15 mouse cellular contexts compared by ENCODE assay signal in the genomic region with DNA sequence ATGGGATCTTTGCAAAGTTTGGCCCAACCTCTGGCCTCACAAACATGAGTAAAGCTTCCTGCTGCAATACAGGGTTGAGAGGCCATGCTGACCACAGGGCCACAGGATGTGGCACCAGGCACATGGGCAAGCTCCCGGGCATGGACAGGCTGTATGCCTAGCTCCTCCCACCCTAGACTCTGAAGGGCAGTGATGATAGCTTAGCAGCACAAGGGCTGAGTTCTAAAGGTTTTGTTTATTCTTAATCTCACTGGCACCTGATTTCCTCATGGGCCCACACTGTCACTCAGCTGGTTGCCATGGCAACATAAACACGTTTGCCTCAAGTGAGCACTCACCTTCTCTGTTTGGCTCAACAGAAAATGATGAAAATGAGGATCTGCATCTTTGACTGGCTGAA. TPM values are rescaled to one million over a fixed set of nuclear protein-coding genes. Genes with fewer than 3 reads are reported as not detected.
DNase-seq lines count a peak whose midpoint lies in the region; ATAC-seq and TF ChIP-seq lines count a peak whose summit lies in the region.
"Had no signal": no experiment of that assay in that cellular context is flagged by ENCODE, and none has a peak within 500 bp of the region (broad histone marks: within the 10 kb centered on the region; RNA-seq: fewer than 3 reads in every experiment).

No protein-coding gene starts in this region.

- H3K9ac ChIP-seq in liver, embryonic 14.5 days (replicated peaks): no peak overlapping the region
- no peak overlapping the region for H3K9ac ChIP-seq in liver, embryonic 12.5 days
- H3K9ac ChIP-seq in lung, postnatal 0 days (replicated peaks; ENCODE audit: low read depth): no peak overlapping the region
- H3K9ac ChIP-seq in stomach, embryonic 15.5 days: no peak overlapping the region
- H3K9ac ChIP-seq: forebrain, embryonic 15.5 days; hindbrain, embryonic 13.5 days had no signal

- DNase-seq in liver, embryonic 14.5 days (ENCODE audit: low read depth in 3 of 3, low spot score in 3 of 3): no peak
- DNase-seq in R1 (ENCODE audit: low read depth, low spot score): peak; percentile 20
- DNase-seq in lung, postnatal 0 days (ENCODE audit: low spot score): peak; percentile 76
- DNase-seq in Muller cell, postnatal 12 days (ENCODE audit: inconsistent ontology term): no peak
- DNase-seq in adrenal gland, adult 18-20 months (ENCODE audit: low spot score in 2 of 2): no peak
- no peak for DNase-seq in frontal cortex, postnatal 14 days (ENCODE audit: low spot score in 2 of 2)
- DNase-seq: heart, adult 18-20 months; kidney, postnatal 14 days; thymus, postnatal 14 days had no signal

- H3K27me3 ChIP-seq in liver, embryonic 14.5 days (ENCODE audit: control insufficient read depth, insufficient read depth, low read length): no peaks in the 10 kb centered on the region
- no peaks in the 10 kb centered on the region for H3K27me3 ChIP-seq in liver, embryonic 12.5 days (replicated peaks)
- H3K27me3 ChIP-seq in lung, postnatal 0 days (replicated peaks; ENCODE audit: insufficient read depth, low read length): no peaks in the 10 kb centered on the region
- H3K27me3 ChIP-seq in stomach, embryonic 15.5 days (replicated peaks): no peaks in the 10 kb centered on the region
- H3K27me3 ChIP-seq: forebrain, embryonic 15.5 days; hindbrain, embryonic 13.5 days had no signal

- peaks cover 91% of the 10 kb centered on the region for H3K36me3 ChIP-seq in liver, embryonic 14.5 days (replicated peaks; ENCODE audit: control insufficient read depth, insufficient read depth, low read depth)
- H3K36me3 ChIP-seq in liver, embryonic 12.5 days: peaks cover 99% of the 10 kb centered on the region
- peaks cover 72% of the 10 kb centered on the region for H3K36me3 ChIP-seq in lung, postnatal 0 days (ENCODE audit: insufficient read depth, low read length)
- peaks cover 83% of the 10 kb centered on the region for H3K36me3 ChIP-seq in stomach, embryonic 15.5 days

- no peak overlapping the region for H3K4me3 ChIP-seq in liver, embryonic 14.5 days (ENCODE audit: insufficient read depth in 1 of 2, low read depth in 2 of 2, low read length in 2 of 2)
- no peak overlapping the region for H3K4me3 ChIP-seq in liver, embryonic 12.5 days
- no peak overlapping the region for H3K4me3 ChIP-seq in lung, postnatal 0 days (ENCODE audit: low read depth, low read length)
- no peak overlapping the region for H3K4me3 ChIP-seq in stomach, embryonic 15.5 days (replicated peaks)
- H3K4me3 ChIP-seq: forebrain, embryonic 15.5 days; hindbrain, embryonic 13.5 days had no signal

- 0 out of 2 replicates have a peak, but pooled peaks have one; percentile 26 for ATAC-seq in liver, embryonic 14.5 days (ENCODE audit: insufficient read depth)
- no peak for ATAC-seq in liver, embryonic 12.5 days
- peak; percentile 91 for ATAC-seq in lung, postnatal 0 days
- peak; percentile 47 for ATAC-seq in stomach, embryonic 15.5 days (ENCODE audit: insufficient read depth, low FRiP score, low read depth)
- ATAC-seq: forebrain, embryonic 15.5 days had no signal

- WGBS in liver, embryonic 14.5 days (ENCODE audit: insufficient replicate concordance): 46% methylated on average over 2 of the region's 2 CpGs
- 52% methylated on average over 2 of the region's 2 CpGs for WGBS in liver, embryonic 12.5 days (ENCODE audit: insufficient replicate concordance)
- WGBS in lung, postnatal 0 days: 35% methylated on average over 2 of the region's 2 CpGs
- 55% methylated on average over 2 of the region's 2 CpGs for WGBS in stomach, embryonic 15.5 days

- no peak overlapping the region for H3K4me2 ChIP-seq in liver, embryonic 14.5 days (ENCODE audit: low read depth)
- no peak overlapping the region for H3K4me2 ChIP-seq in liver, embryonic 12.5 days
- H3K4me2 ChIP-seq in lung, postnatal 0 days (replicated peaks; ENCODE audit: low read depth, low read length): no peak overlapping the region
- H3K4me2 ChIP-seq in stomach, embryonic 15.5 days: no peak overlapping the region
- H3K4me2 ChIP-seq: forebrain, embryonic 15.5 days; hindbrain, embryonic 13.5 days had no signal

- no peaks in the 10 kb centered on the region for H3K9me3 ChIP-seq in liver, embryonic 14.5 days (ENCODE audit: control insufficient read depth, low read length)
- no peaks in the 10 kb centered on the region for H3K9me3 ChIP-seq in liver, embryonic 12.5 days (replicated peaks)
- no peaks in the 10 kb centered on the region for H3K9me3 ChIP-seq in lung, postnatal 0 days (ENCODE audit: low read length)
- no peaks in the 10 kb centered on the region for H3K9me3 ChIP-seq in stomach, embryonic 15.5 days
- H3K9me3 ChIP-seq: forebrain, embryonic 15.5 days; hindbrain, embryonic 13.5 days had no signal

- TF ChIP-seq CTCF in liver, embryonic 14.5 days (IDR thresholded peaks at IDR 0.05; ENCODE audit: low read depth): no peak
- TF ChIP-seq CTCF in lung, postnatal 0 days (IDR thresholded peaks at IDR 0.05): no peak

- no peaks in the 10 kb centered on the region for H3K4me1 ChIP-seq in liver, embryonic 14.5 days (replicated peaks; ENCODE audit: control insufficient read depth in 2 of 2, insufficient read depth in 2 of 2, low read length in 1 of 2)
- H3K4me1 ChIP-seq in liver, embryonic 12.5 days: no peaks in the 10 kb centered on the region
- H3K4me1 ChIP-seq in lung, postnatal 0 days (ENCODE audit: insufficient read depth, low read depth, low read length): no peaks in the 10 kb centered on the region
- H3K4me1 ChIP-seq in stomach, embryonic 15.5 days: no peaks in the 10 kb centered on the region
- H3K4me1 ChIP-seq: forebrain, embryonic 15.5 days; hindbrain, embryonic 13.5 days had no signal

- no peak for TF ChIP-seq EP300 in liver, embryonic 14.5 days (IDR thresholded peaks at IDR 0.05; ENCODE audit: low read depth)
- no peak for TF ChIP-seq EP300 in lung, postnatal 0 days (IDR thresholded peaks at IDR 0.05)

- no peak overlapping the region for H3K27ac ChIP-seq in liver, embryonic 14.5 days
- no peak overlapping the region for H3K27ac ChIP-seq in liver, embryonic 12.5 days
- H3K27ac ChIP-seq in lung, postnatal 0 days (ENCODE audit: low read length): no peak overlapping the region
- H3K27ac ChIP-seq in stomach, embryonic 15.5 days: no peak overlapping the region
- H3K27ac ChIP-seq: forebrain, embryonic 15.5 days; hindbrain, embryonic 13.5 days had no signal

RNA-seq across cellular contexts. Expression of a gene that starts 16.5 kb away (rescaled TPM):
- polyA plus RNA-seq in liver, embryonic 14.5 days (2012; rRNA removed): 35.8 and 45.7 TPM in 2 replicates
- polyA plus RNA-seq in liver, embryonic 14.5 days (2014; fragmentation: Nextera tagmentation; extraction: Ambion mirVana): 39.3 and 42.0 TPM in 2 replicates
- polyA plus RNA-seq in liver, embryonic 12.5 days (2016; fragmentation: Nextera tagmentation; extraction: Ambion mirVana): 42.3 and 43.2 TPM in 2 replicates
- 58.9 and 60.4 TPM in 2 replicates for polyA plus RNA-seq in lung, postnatal 0 days (2015; fragmentation: Nextera tagmentation; extraction: Ambion mirVana)
- 54.9 and 57.0 TPM in 2 replicates for polyA plus RNA-seq in stomach, embryonic 15.5 days (2015; fragmentation: Nextera tagmentation; extraction: Ambion mirVana)
- total RNA-seq in adrenal gland, adult 18-20 months (2021): 10 to 100 TPM; 20.7 to 28.3 TPM

RNA-seq across cellular contexts. Expression of a gene that starts 19.8 kb away (rescaled TPM):
- polyA plus RNA-seq in liver, embryonic 14.5 days (2012; rRNA removed): 23.9 and 26.4 TPM in 2 replicates
- polyA plus RNA-seq in liver, embryonic 14.5 days (2014; fragmentation: Nextera tagmentation; extraction: Ambion mirVana): 21.7 and 26.3 TPM in 2 replicates
- 67.7 and 69.6 TPM in 2 replicates for polyA plus RNA-seq in liver, embryonic 12.5 days (2016; fragmentation: Nextera tagmentation; extraction: Ambion mirVana)
- 75.8 and 81.1 TPM in 2 replicates for polyA plus RNA-seq in lung, postnatal 0 days (2015; fragmentation: Nextera tagmentation; extraction: Ambion mirVana)
- 118 and 138 TPM in 2 replicates for polyA plus RNA-seq in stomach, embryonic 15.5 days (2015; fragmentation: Nextera tagmentation; extraction: Ambion mirVana)
- total RNA-seq in adrenal gland, adult 18-20 months (2021): 10 to 100 TPM; 88.1 to 99.2 TPM

RNA-seq across cellular contexts. Expression of a gene that starts 20.0 kb away (rescaled TPM):
- 10.6 and 11.5 TPM in 2 replicates for polyA plus RNA-seq in liver, embryonic 14.5 days (2012; rRNA removed)
- polyA plus RNA-seq in liver, embryonic 14.5 days (2014; fragmentation: Nextera tagmentation; extraction: Ambion mirVana): 8.9 and 10.3 TPM in 2 replicates
- polyA plus RNA-seq in liver, embryonic 12.5 days (2016; fragmentation: Nextera tagmentation; extraction: Ambion mirVana): 13.8 and 15.2 TPM in 2 replicates
- polyA plus RNA-seq in lung, postnatal 0 days (2015; fragmentation: Nextera tagmentation; extraction: Ambion mirVana): 15.0 and 16.3 TPM in 2 replicates
- 16.8 and 17.9 TPM in 2 replicates for polyA plus RNA-seq in stomach, embryonic 15.5 days (2015; fragmentation: Nextera tagmentation; extraction: Ambion mirVana)
- total RNA-seq in adrenal gland, adult 18-20 months (2021): 10 to 100 TPM; 30.5 to 37.4 TPM

RNA-seq across cellular contexts. Expression of a gene that starts 22.8 kb away (rescaled TPM):
- 9.1 and 9.7 TPM in 2 replicates for polyA plus RNA-seq in liver, embryonic 14.5 days (2012; rRNA removed)
- polyA plus RNA-seq in liver, embryonic 14.5 days (2014; fragmentation: Nextera tagmentation; extraction: Ambion mirVana): 4.5 and 7.8 TPM in 2 replicates
- polyA plus RNA-seq in liver, embryonic 12.5 days (2016; fragmentation: Nextera tagmentation; extraction: Ambion mirVana): 5.7 and 6.9 TPM in 2 replicates
- polyA plus RNA-seq in lung, postnatal 0 days (2015; fragmentation: Nextera tagmentation; extraction: Ambion mirVana): 57.5 and 59.4 TPM in 2 replicates
- polyA plus RNA-seq in stomach, embryonic 15.5 days (2015; fragmentation: Nextera tagmentation; extraction: Ambion mirVana): 59.7 and 65.9 TPM in 2 replicates
- not detected for total RNA-seq in adrenal gland, adult 18-20 months (2021)
- total RNA-seq: heart, adult 18-20 months; left cerebral cortex, postnatal 10 days had no signal
- polyA plus RNA-seq: neural tube, embryonic 14.5 days had no signal

RNA-seq across cellular contexts. Expression of a gene that starts 32.2 kb away (rescaled TPM):
- 0.02 TPM in 1 of 2 replicates, not detected in the other for polyA plus RNA-seq in liver, embryonic 14.5 days (2012; rRNA removed)
- polyA plus RNA-seq in liver, embryonic 14.5 days (2014; fragmentation: Nextera tagmentation; extraction: Ambion mirVana): not detected in 2 replicates
- polyA plus RNA-seq in liver, embryonic 12.5 days (2016; fragmentation: Nextera tagmentation; extraction: Ambion mirVana): 0.11 TPM in 1 of 2 replicates, not detected in the other
- polyA plus RNA-seq in lung, postnatal 0 days (2015; fragmentation: Nextera tagmentation; extraction: Ambion mirVana): 0.14 and 0.27 TPM in 2 replicates
- not detected in 2 replicates for polyA plus RNA-seq in stomach, embryonic 15.5 days (2015; fragmentation: Nextera tagmentation; extraction: Ambion mirVana)
- total RNA-seq in adrenal gland, adult 18-20 months (2021): not detected
- total RNA-seq: heart, adult 18-20 months; left cerebral cortex, postnatal 10 days had no signal
- polyA plus RNA-seq: forebrain, embryonic 15.5 days; hindbrain, embryonic 13.5 days; neural tube, embryonic 14.5 days had no signal

Comparison
In these comparisons a context has a peak if more than half of its experiments do, and no peak if none do; other contexts are left out.
1. DNase-seq: peak in R1 (single experiment) and lung, postnatal 0 days (single experiment); none in liver, embryonic 14.5 days (0 of 3), Muller cell, postnatal 12 days (single experiment), adrenal gland, adult 18-20 months (0 of 2) and frontal cortex, postnatal 14 days (0 of 2).